Mouse (Mus musculus): Measurements from ENCODE around the gene Olfr316. TPM values are rescaled to one million over a fixed set of nuclear protein-coding genes. Genes with fewer than 3 reads are reported as not detected.

The Olfr316 gene
- polyA plus RNA-seq, 1 experiment from 2014 or later: not detected

GRCm38 (mm10) chr11:58787651-58788050 lies 35.1 kb downstream of the Olfr316 start:
- Histone ChIP-seq H3K36me3 (no peaks in the 10 kb centered on the region), H3K9me3 (no peaks in the 10 kb centered on the region), H3K4me3 (no peak overlapping the region), H3K4me2 (replicated peaks) (no peak overlapping the region), H3K9ac (no peak overlapping the region), H3K27me3 (replicated peaks) (no peaks in the 10 kb centered on the region), H3K4me1 (no peaks in the 10 kb centered on the region), H3K27ac (no peak overlapping the region)
- no peak for ATAC-seq (ENCODE audit: low FRiP score, low read depth)
- 92% methylated on average over 10 of the region's 10 CpGs for WGBS

- no peak overlapping the region for H3K4me2 ChIP-seq (replicated peaks)
- 83% methylated on average over 8 of the region's 8 CpGs for WGBS
These were observed 35.8 kb downstream of the Olfr316 start for GRCm38 (mm10) chr11:58788346-58788745.

GRCm38 (mm10) chr11:58789532-58789931 lies 37.0 kb downstream of the Olfr316 start:
- no peak for ATAC-seq (ENCODE audit: low FRiP score, low read depth)
- H3K9ac ChIP-seq: no peak overlapping the region
- no peak overlapping the region for H3K4me3 ChIP-seq
- H3K27me3 ChIP-seq (replicated peaks): no peaks in the 10 kb centered on the region
- H3K4me2 ChIP-seq (replicated peaks): no peak overlapping the region
- H3K27ac ChIP-seq: no peak overlapping the region
- no peaks in the 10 kb centered on the region for H3K9me3 ChIP-seq
- H3K36me3 ChIP-seq: no peaks in the 10 kb centered on the region
- H3K4me1 ChIP-seq: no peaks in the 10 kb centered on the region
- WGBS: 34% methylated on average over 3 of the region's 3 CpGs

More at GRCm38 (mm10) chr11:58788346-58788745, 35.8 kb downstream of the Olfr316 start:
- H3K27ac ChIP-seq: no peak overlapping the region
- H3K9ac ChIP-seq: no peak overlapping the region
- H3K4me3 ChIP-seq: no peak overlapping the region
- no peak for ATAC-seq (ENCODE audit: low FRiP score, low read depth)
- H3K27me3 ChIP-seq (replicated peaks): no peaks in the 10 kb centered on the region
- no peaks in the 10 kb centered on the region for H3K36me3 ChIP-seq
- no peaks in the 10 kb centered on the region for H3K9me3 ChIP-seq
- H3K4me1 ChIP-seq: no peaks in the 10 kb centered on the region

- H3K36me3 ChIP-seq: no peaks in the 10 kb centered on the region
- no peaks in the 10 kb centered on the region for H3K9me3 ChIP-seq
- H3K27ac ChIP-seq: no peak overlapping the region
- H3K27me3 ChIP-seq (replicated peaks): no peaks in the 10 kb centered on the region
- no peak overlapping the region for H3K4me3 ChIP-seq
- H3K4me1 ChIP-seq: no peaks in the 10 kb centered on the region
- 70% methylated on average over 2 of the region's 2 CpGs for WGBS
- ATAC-seq (ENCODE audit: low FRiP score, low read depth): no peak
- H3K4me2 ChIP-seq (replicated peaks): no peak overlapping the region
- H3K9ac ChIP-seq: no peak overlapping the region
These were observed 37.5 kb downstream of the Olfr316 start for GRCm38 (mm10) chr11:58790053-58790452.

GRCm38 (mm10) chr11:58790646-58791045 lies 38.1 kb downstream of the Olfr316 start:
- H3K27me3 ChIP-seq (replicated peaks): no peaks in the 10 kb centered on the region
- no peaks in the 10 kb centered on the region for H3K36me3 ChIP-seq
- no peaks in the 10 kb centered on the region for H3K4me1 ChIP-seq
- no peaks in the 10 kb centered on the region for H3K9me3 ChIP-seq
- H3K27ac ChIP-seq: no peak overlapping the region
- H3K9ac ChIP-seq: no peak overlapping the region
- ATAC-seq (ENCODE audit: low FRiP score, low read depth): no peak
- no peak overlapping the region for H3K4me2 ChIP-seq (replicated peaks)
- no peak overlapping the region for H3K4me3 ChIP-seq
- whole genome bisulfite sequencing: 85% methylated on average over 6 of the region's 6 CpGs

- no peaks in the 10 kb centered on the region for H3K36me3 ChIP-seq
- no peak overlapping the region for H3K27ac ChIP-seq
- ATAC-seq (ENCODE audit: low FRiP score, low read depth): no peak
- WGBS: 83% methylated on average over 2 of the region's 2 CpGs
- H3K9me3 ChIP-seq: no peaks in the 10 kb centered on the region
- no peak overlapping the region for H3K9ac ChIP-seq
- no peak overlapping the region for H3K4me2 ChIP-seq (replicated peaks)
- H3K4me3 ChIP-seq: no peak overlapping the region
- H3K27me3 ChIP-seq (replicated peaks): 0 out of 2 replicates have a peak, but pooled peaks cover 3% of the 10 kb centered on the region
- no peaks in the 10 kb centered on the region for H3K4me1 ChIP-seq
These were observed 43.3 kb downstream of the Olfr316 start for GRCm38 (mm10) chr11:58795856-58796255.

GRCm38 (mm10) chr11:58796850-58797249 lies 44.3 kb downstream of the Olfr316 start:
- H3K9ac ChIP-seq: no peak overlapping the region
- WGBS: 84% methylated on average over 7 of the region's 7 CpGs
- peaks cover 5% of the 10 kb centered on the region for H3K4me1 ChIP-seq
- H3K4me3 ChIP-seq: no peak overlapping the region
- no peaks in the 10 kb centered on the region for H3K9me3 ChIP-seq
- 0 out of 2 replicates have a peak, but pooled peaks cover 3% of the 10 kb centered on the region for H3K27me3 ChIP-seq (replicated peaks)
- no peak for ATAC-seq (ENCODE audit: low FRiP score, low read depth)
- H3K36me3 ChIP-seq: no peaks in the 10 kb centered on the region
- no peak overlapping the region for H3K4me2 ChIP-seq (replicated peaks)
- no peak overlapping the region for H3K27ac ChIP-seq

- WGBS: 82% methylated on average over 5 of the region's 5 CpGs
- H3K27ac ChIP-seq: no peak overlapping the region
- H3K4me3 ChIP-seq: no peak overlapping the region
- peaks cover 8% of the 10 kb centered on the region for H3K4me1 ChIP-seq
- H3K27me3 ChIP-seq (replicated peaks): 0 out of 2 replicates have a peak, but pooled peaks cover 3% of the 10 kb centered on the region
- no peak overlapping the region for H3K9ac ChIP-seq
- no peaks in the 10 kb centered on the region for H3K9me3 ChIP-seq
- H3K4me2 ChIP-seq (replicated peaks): no peak overlapping the region
- no peaks in the 10 kb centered on the region for H3K36me3 ChIP-seq
- ATAC-seq (ENCODE audit: low FRiP score, low read depth): no peak
These were observed 47.2 kb downstream of the Olfr316 start for GRCm38 (mm10) chr11:58799747-58800146.

- Histone ChIP-seq H3K4me2 (replicated peaks) (peak within 1 kb of the TSS; percentile 38), H3K9me3 (no peaks in the 10 kb centered on the region), H3K36me3 (no peaks in the 10 kb centered on the region), H3K4me1 (peaks cover 8% of the 10 kb centered on the region), H3K9ac (0 out of 2 replicates have a peak within 1 kb of the TSS, but pooled peaks have one; percentile 13), H3K27ac (no peak within 1 kb of the TSS), H3K27me3 (replicated peaks) (0 out of 2 replicates have a peak, but pooled peaks cover 3% of the 10 kb centered on the region), H3K4me3 (no peak within 1 kb of the TSS)
- ATAC-seq (ENCODE audit: low FRiP score, low read depth): peak; percentile 66
- 37% methylated on average over 14 of the region's 14 CpGs for WGBS
These were observed 49.2 kb downstream of the Olfr316 start, which contains the start of gene Fam183b for GRCm38 (mm10) chr11:58801558-58802228. TSS of gene Fam183b (minus strand) at chr11:58801960.

GRCm38 (mm10) chr11:58803871-58804270 lies 51.3 kb downstream of the Olfr316 start:
- H3K27ac ChIP-seq: no peak overlapping the region
- H3K9ac ChIP-seq: no peak overlapping the region
- H3K4me3 ChIP-seq: no peak overlapping the region
- 87% methylated on average over 4 of the region's 4 CpGs for WGBS
- peaks cover 8% of the 10 kb centered on the region for H3K4me1 ChIP-seq
- 0 out of 2 replicates have a peak, but pooled peaks cover 3% of the 10 kb centered on the region for H3K27me3 ChIP-seq (replicated peaks)
- ATAC-seq (ENCODE audit: low FRiP score, low read depth): no peak
- H3K4me2 ChIP-seq (replicated peaks): no peak overlapping the region
- H3K9me3 ChIP-seq: no peaks in the 10 kb centered on the region
- H3K36me3 ChIP-seq: no peaks in the 10 kb centered on the region

- 79% methylated on average over 2 of the region's 2 CpGs for WGBS
- no peak overlapping the region for H3K9ac ChIP-seq
- no peak overlapping the region for H3K4me3 ChIP-seq
- H3K27ac ChIP-seq: no peak overlapping the region
- no peak for ATAC-seq (ENCODE audit: low FRiP score, low read depth)
- H3K36me3 ChIP-seq: no peaks in the 10 kb centered on the region
- no peaks in the 10 kb centered on the region for H3K9me3 ChIP-seq
- H3K4me1 ChIP-seq: peaks cover 8% of the 10 kb centered on the region
- H3K27me3 ChIP-seq (replicated peaks): no peaks in the 10 kb centered on the region
- no peak overlapping the region for H3K4me2 ChIP-seq (replicated peaks)
These were observed 51.9 kb downstream of the Olfr316 start for GRCm38 (mm10) chr11:58804393-58804792.
